Mouse (Mus musculus): ENCODE measurements around the gene 4930432M17Rik. TPM values are rescaled to one million over a fixed set of nuclear protein-coding genes. Genes with fewer than 3 reads are reported as not detected.
A peak's percentile ranks its signal among the peaks of the same experiment; 100 is the strongest.

Gene 4930432M17Rik
- polyA plus RNA-seq, 1 experiment from 2014 or later: not detected

DNA sequence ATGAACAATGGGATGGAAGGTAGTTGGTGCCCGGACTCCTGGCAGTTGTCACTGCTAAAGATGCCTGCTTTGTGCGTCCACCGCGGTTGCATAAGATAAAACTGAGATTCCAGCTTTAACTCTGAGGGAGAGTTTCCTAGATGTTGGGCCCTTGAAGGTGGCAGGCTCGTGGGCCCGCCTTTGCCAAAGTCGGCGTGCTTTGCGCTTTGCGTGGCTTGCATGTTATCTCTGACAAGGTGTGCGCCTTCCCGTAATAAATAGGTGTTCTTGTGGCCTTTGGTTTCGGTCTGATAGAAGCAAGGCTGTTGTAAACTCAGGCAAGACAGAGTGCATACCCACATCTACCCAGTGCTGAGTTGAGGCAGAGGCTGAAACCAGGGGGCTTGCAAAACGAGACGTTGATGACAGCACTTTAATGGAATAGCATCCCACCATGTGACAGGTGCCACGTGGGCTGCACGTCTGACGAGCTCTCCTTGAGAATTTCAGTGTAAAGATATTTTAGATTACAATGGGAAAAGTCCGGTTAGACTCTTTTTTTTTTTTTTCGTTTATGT, 53.5 kb downstream of the 4930432M17Rik start:
- H3K27me3 ChIP-seq (ENCODE audit: control insufficient read depth, insufficient read depth, low read length): no peaks in the 10 kb centered on the region
- H3K4me3 ChIP-seq (ENCODE audit: low read depth, low read length): peak overlapping the region; percentile 57
- H3K4me2 ChIP-seq (replicated peaks; ENCODE audit: low read depth, low read length): peak overlapping the region; percentile 94
- peaks cover 14% of the 10 kb centered on the region for H3K4me1 ChIP-seq (ENCODE audit: control insufficient read depth, insufficient read depth, low read length)
- H3K9ac ChIP-seq (replicated peaks; ENCODE audit: low read depth, low read length): peak overlapping the region; percentile 45
- H3K9me3 ChIP-seq (ENCODE audit: control insufficient read depth, low read depth, low read length): no peaks in the 10 kb centered on the region
- WGBS: 3% methylated on average over 20 of the region's 20 CpGs
- H3K36me3 ChIP-seq (ENCODE audit: control insufficient read depth, insufficient read depth, low read length): no peaks in the 10 kb centered on the region
- ATAC-seq (ENCODE audit: insufficient number of reproducible peaks, insufficient read depth, low FRiP score, low read depth): no peak
- H3K27ac ChIP-seq (ENCODE audit: low read length): no peak overlapping the region

- 33% methylated on average over 12 of the region's 12 CpGs for WGBS
- H3K27me3 ChIP-seq (ENCODE audit: control insufficient read depth, insufficient read depth, low read length): no peaks in the 10 kb centered on the region
- H3K27ac ChIP-seq (ENCODE audit: low read length): no peak overlapping the region
- H3K9me3 ChIP-seq (ENCODE audit: control insufficient read depth, low read depth, low read length): no peaks in the 10 kb centered on the region
- peak overlapping the region; percentile 94 for H3K4me2 ChIP-seq (replicated peaks; ENCODE audit: low read depth, low read length)
- H3K4me1 ChIP-seq (ENCODE audit: control insufficient read depth, insufficient read depth, low read length): peaks cover 14% of the 10 kb centered on the region
- no peak for ATAC-seq (ENCODE audit: insufficient number of reproducible peaks, insufficient read depth, low FRiP score, low read depth)
- no peaks in the 10 kb centered on the region for H3K36me3 ChIP-seq (ENCODE audit: control insufficient read depth, insufficient read depth, low read length)
- H3K9ac ChIP-seq (replicated peaks; ENCODE audit: low read depth, low read length): no peak overlapping the region
- H3K4me3 ChIP-seq (ENCODE audit: low read depth, low read length): peak overlapping the region; percentile 57
Measured at GRCm38 (mm10) chr3:121724553-121724952, 54.0 kb downstream of the 4930432M17Rik start.

DNA sequence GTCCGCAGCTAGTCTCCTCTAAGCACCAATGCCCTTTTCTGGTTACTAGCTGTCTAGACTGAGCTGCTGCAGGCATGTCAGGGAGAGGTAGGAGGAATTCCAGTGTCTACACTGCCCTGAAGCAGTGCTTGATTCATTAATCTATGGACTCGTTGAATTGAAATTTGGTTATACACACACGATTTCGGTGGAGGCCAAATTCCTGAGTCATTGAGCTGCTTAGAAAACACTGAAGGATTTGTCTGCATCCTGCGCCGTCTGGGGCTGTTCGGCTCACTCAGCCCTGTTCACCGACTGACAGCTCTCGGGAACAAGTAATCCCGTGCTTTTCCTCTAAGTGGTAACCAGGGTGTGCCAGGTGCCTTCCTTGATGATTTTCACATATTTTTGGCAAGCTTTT, 55.1 kb downstream of the 4930432M17Rik start:
- H3K4me1 ChIP-seq (ENCODE audit: control insufficient read depth, insufficient read depth, low read length): peaks cover 14% of the 10 kb centered on the region
- H3K36me3 ChIP-seq (ENCODE audit: control insufficient read depth, insufficient read depth, low read length): no peaks in the 10 kb centered on the region
- no peak for ATAC-seq (ENCODE audit: insufficient number of reproducible peaks, insufficient read depth, low FRiP score, low read depth)
- WGBS: 73% methylated on average over 10 of the region's 10 CpGs
- no peak overlapping the region for H3K27ac ChIP-seq (ENCODE audit: low read length)
- H3K9ac ChIP-seq (replicated peaks; ENCODE audit: low read depth, low read length): no peak overlapping the region
- H3K9me3 ChIP-seq (ENCODE audit: control insufficient read depth, low read depth, low read length): no peaks in the 10 kb centered on the region
- 0 out of 2 replicates have a peak overlapping the region, but pooled peaks have one; percentile 94 for H3K4me2 ChIP-seq (replicated peaks; ENCODE audit: low read depth, low read length)
- no peaks in the 10 kb centered on the region for H3K27me3 ChIP-seq (ENCODE audit: control insufficient read depth, insufficient read depth, low read length)
- no peak overlapping the region for H3K4me3 ChIP-seq (ENCODE audit: low read depth, low read length)

- 77% methylated on average over 4 of the region's 4 CpGs for WGBS
- no peaks in the 10 kb centered on the region for H3K9me3 ChIP-seq (ENCODE audit: control insufficient read depth, low read depth, low read length)
- H3K4me2 ChIP-seq (replicated peaks; ENCODE audit: low read depth, low read length): no peak overlapping the region
- no peaks in the 10 kb centered on the region for H3K27me3 ChIP-seq (ENCODE audit: control insufficient read depth, insufficient read depth, low read length)
- H3K4me3 ChIP-seq (ENCODE audit: low read depth, low read length): no peak overlapping the region
- H3K36me3 ChIP-seq (ENCODE audit: control insufficient read depth, insufficient read depth, low read length): peaks cover 9% of the 10 kb centered on the region
- peaks cover 4% of the 10 kb centered on the region; the same call in 1 of the 2 replicates for H3K4me1 ChIP-seq (ENCODE audit: control insufficient read depth, insufficient read depth, low read length)
- H3K27ac ChIP-seq (ENCODE audit: low read length): no peak overlapping the region
- no peak for ATAC-seq (ENCODE audit: insufficient number of reproducible peaks, insufficient read depth, low FRiP score, low read depth)
- H3K9ac ChIP-seq (replicated peaks; ENCODE audit: low read depth, low read length): no peak overlapping the region
Measured at GRCm38 (mm10) chr3:121729678-121730077, 59.1 kb downstream of the 4930432M17Rik start.

Other genes starting within 250 kb of the 4930432M17Rik start
- 679 and 695 TPM in 2 replicates for gene Cnn3, start 244.3 kb upstream of the 4930432M17Rik start, polyA plus RNA-seq (2014; fragmentation: Nextera tagmentation; extraction: Ambion mirVana)
- gene Slc44a3, start 138.4 kb upstream of the 4930432M17Rik start, polyA plus RNA-seq (2014; fragmentation: Nextera tagmentation; extraction: Ambion mirVana): 29.9 and 30.8 TPM in 2 replicates
- 22.3 and 24.9 TPM in 2 replicates for gene F3, start 52.8 kb downstream of the 4930432M17Rik start, polyA plus RNA-seq (2014; fragmentation: Nextera tagmentation; extraction: Ambion mirVana)
- gene Abcd3, start 144.5 kb downstream of the 4930432M17Rik start, polyA plus RNA-seq (2014; fragmentation: Nextera tagmentation; extraction: Ambion mirVana): 86.0 and 86.2 TPM in 2 replicates

Measured in stomach, embryonic 14.5 days (tissue).